Mouse (Mus musculus) kidney, adult 2 months (tissue): ENCODE results near the gene Psme1.

Experiments used
- CTCF ChIP-seq: fragments of 200-500 bp; conservative IDR thresholded peaks from 2 replicates; pipeline ENCODE4 v1.5.1; 2011; ENCODE audit warnings: low read depth, mild to moderate bottlenecking, control low read depth, low read length, moderate library complexity, mixed read lengths; ENCODE audit not compliant: insufficient read depth, insufficient read length
- POLR2A ChIP-seq: fragments of 200-500 bp; IDR thresholded peaks from one replicate; pipeline ENCODE4 v1.6.1; 2011; ENCODE audit warnings: low read depth, low read length, control low read depth

- TF ChIP-seq POLR2A: no peak
- TF ChIP-seq CTCF: no peak
These were observed 18.2 kb downstream of the Psme1 start for GRCm38 (mm10) chr14:55596036-55596690.
